Mouse (Mus musculus): Measurements from ENCODE around the gene Taf8. TPM values are rescaled to one million over a fixed set of nuclear protein-coding genes. Genes with fewer than 3 reads are reported as not detected.

The Taf8 gene
- polyA plus RNA-seq, 1 experiment = 13.3 TPM

DNA sequence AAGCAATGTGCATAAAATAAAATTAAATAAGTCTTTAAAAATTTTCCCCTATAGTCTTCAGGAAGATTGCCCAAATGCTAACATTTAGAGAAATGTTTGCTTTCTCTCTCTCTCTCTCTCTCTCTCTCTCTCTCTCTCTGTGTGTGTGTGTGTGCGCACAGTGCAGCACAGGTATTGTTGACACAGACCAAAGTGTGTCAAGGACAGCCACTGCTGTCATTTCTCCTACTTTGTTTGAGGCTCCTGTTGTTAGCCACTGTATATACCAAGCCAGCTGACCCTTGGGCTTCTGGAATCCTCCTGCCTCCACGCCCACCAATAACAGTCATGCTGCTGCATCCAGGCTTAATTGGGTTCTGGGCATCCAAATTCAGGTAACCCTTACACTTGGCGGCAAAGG is 36.0 kb upstream of the Taf8 start:
- H3K36me3 ChIP-seq (ENCODE audit: control insufficient read depth, insufficient read depth, low read length) = no peaks in the 10 kb centered on the region
- H3K4me1 ChIP-seq (ENCODE audit: control insufficient read depth, insufficient read depth, insufficient read length, low read length) = peaks cover 2% of the 10 kb centered on the region
- H3K27me3 ChIP-seq (ENCODE audit: control insufficient read depth, insufficient read depth, low read length) = no peaks in the 10 kb centered on the region
- H3K4me3 ChIP-seq (ENCODE audit: low read depth, low read length) = no peak overlapping the region
- WGBS = 91% methylated on average over 3 of the region's 3 CpGs
- TF ChIP-seq POLR2A (IDR thresholded peaks at IDR 0.05; ENCODE audit: low read depth, low read length) = no peak
- TF ChIP-seq CTCF (IDR thresholded peaks at IDR 0.05; ENCODE audit: extremely low read depth, insufficient read length, insufficient replicate concordance, low read depth, low read length) = no peak
- no peak overlapping the region for H3K27ac ChIP-seq (ENCODE audit: insufficient read depth, low read depth, low read length)

DNA sequence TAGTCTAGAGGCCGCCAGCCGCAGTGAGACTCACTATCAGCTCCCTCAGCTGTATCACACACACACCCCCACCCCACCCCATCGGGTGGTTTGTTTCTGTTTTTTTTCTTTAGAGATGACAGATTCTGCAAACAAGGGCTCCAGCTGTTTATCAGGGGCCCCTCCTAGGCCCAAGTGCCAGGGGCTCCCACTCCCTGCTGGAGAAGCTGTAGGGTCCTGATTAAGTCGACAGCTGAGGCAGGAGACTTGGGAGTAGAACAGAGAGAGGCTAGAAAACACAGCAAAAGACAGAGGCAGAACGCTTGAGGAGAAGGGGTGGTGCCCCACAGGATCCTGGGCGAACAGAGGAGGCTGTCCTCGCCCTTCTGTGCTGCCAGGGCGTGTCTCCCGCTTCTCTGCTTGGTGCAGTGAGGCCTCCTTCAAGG is 33.7 kb upstream of the Taf8 start:
- Histone ChIP-seq H3K27ac (ENCODE audit: insufficient read depth, low read depth, low read length) (no peak overlapping the region), H3K4me3 (ENCODE audit: low read depth, low read length) (no peak overlapping the region), H3K4me1 (ENCODE audit: control insufficient read depth, insufficient read depth, insufficient read length, low read length) (no peaks in the 10 kb centered on the region)

DNA sequence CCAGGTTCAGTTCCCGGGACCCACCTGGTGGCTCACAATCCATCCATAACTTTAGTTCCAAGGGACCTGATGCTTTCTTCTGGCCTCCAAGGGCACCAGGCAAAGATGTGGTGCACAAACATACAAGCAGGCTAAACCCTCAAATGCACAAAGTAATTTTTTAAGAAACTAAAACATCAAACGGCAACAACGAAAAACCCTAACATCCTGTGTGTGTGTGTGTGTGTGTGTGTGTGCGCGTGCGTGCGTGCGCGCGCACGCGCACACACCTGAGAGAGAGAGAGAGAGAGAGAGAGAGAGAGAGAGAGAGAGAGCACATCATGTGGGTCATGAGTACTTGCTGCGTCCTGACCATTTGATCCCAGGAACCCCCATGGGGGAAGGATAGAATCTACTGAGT is 31.6 kb upstream of the Taf8 start:
- H3K27ac ChIP-seq (ENCODE audit: insufficient read depth, low read depth, low read length) = no peak overlapping the region
- no peak for TF ChIP-seq POLR2A (IDR thresholded peaks at IDR 0.05; ENCODE audit: low read depth, low read length)
- TF ChIP-seq CTCF (IDR thresholded peaks at IDR 0.05; ENCODE audit: extremely low read depth, insufficient read length, insufficient replicate concordance, low read depth, low read length) = no peak
- no peaks in the 10 kb centered on the region for H3K27me3 ChIP-seq (ENCODE audit: control insufficient read depth, insufficient read depth, low read length)
- no peak overlapping the region for H3K4me3 ChIP-seq (ENCODE audit: low read depth, low read length)
- WGBS = 91% methylated on average over 13 of the region's 13 CpGs
- no peaks in the 10 kb centered on the region for H3K36me3 ChIP-seq (ENCODE audit: control insufficient read depth, insufficient read depth, low read length)
- no peaks in the 10 kb centered on the region for H3K4me1 ChIP-seq (ENCODE audit: control insufficient read depth, insufficient read depth, insufficient read length, low read length)

More for the DNA sequence above, 33.7 kb upstream of the Taf8 start:
- H3K36me3 ChIP-seq (ENCODE audit: control insufficient read depth, insufficient read depth, low read length) = no peaks in the 10 kb centered on the region
- 51% methylated on average over 9 of the region's 9 CpGs for whole genome bisulfite sequencing
- no peaks in the 10 kb centered on the region for H3K27me3 ChIP-seq (ENCODE audit: control insufficient read depth, insufficient read depth, low read length)
- TF ChIP-seq CTCF (IDR thresholded peaks at IDR 0.05; ENCODE audit: extremely low read depth, insufficient read length, insufficient replicate concordance, low read depth, low read length) (no peak), POLR2A (IDR thresholded peaks at IDR 0.05; ENCODE audit: low read depth, low read length) (no peak)

DNA sequence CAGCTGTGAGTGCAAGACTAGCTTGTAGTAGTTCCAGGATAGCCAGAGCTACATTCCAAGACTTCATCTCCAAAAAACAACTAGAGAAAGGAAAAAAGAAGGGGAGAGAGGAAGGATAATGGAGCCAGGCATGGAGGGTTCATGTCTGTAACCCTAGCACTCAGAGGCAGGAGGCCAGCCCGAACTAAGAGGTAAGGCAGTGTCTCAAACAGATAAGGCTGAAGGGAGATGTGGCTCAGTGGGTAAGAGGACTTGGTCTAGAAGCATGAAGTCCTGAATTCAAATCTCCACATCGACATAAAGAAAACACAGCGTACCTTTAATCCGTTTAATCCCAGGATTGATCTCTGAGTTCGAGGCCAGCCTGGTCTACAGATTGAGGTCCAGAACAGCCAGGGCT is 30.3 kb upstream of the Taf8 start:
- Histone ChIP-seq H3K36me3 (ENCODE audit: control insufficient read depth, insufficient read depth, low read length) (no peaks in the 10 kb centered on the region), H3K4me1 (ENCODE audit: control insufficient read depth, insufficient read depth, insufficient read length, low read length) (0 out of 2 replicates have a peak, but pooled peaks cover 3% of the 10 kb centered on the region), H3K27me3 (ENCODE audit: control insufficient read depth, insufficient read depth, low read length) (no peaks in the 10 kb centered on the region), H3K4me3 (ENCODE audit: low read depth, low read length) (no peak overlapping the region), H3K27ac (ENCODE audit: insufficient read depth, low read depth, low read length) (no peak overlapping the region)
- 94% methylated on average over 5 of the region's 5 CpGs for WGBS
- TF ChIP-seq POLR2A (IDR thresholded peaks at IDR 0.05; ENCODE audit: low read depth, low read length) (no peak), CTCF (IDR thresholded peaks at IDR 0.05; ENCODE audit: extremely low read depth, insufficient read length, insufficient replicate concordance, low read depth, low read length) (no peak)

DNA sequence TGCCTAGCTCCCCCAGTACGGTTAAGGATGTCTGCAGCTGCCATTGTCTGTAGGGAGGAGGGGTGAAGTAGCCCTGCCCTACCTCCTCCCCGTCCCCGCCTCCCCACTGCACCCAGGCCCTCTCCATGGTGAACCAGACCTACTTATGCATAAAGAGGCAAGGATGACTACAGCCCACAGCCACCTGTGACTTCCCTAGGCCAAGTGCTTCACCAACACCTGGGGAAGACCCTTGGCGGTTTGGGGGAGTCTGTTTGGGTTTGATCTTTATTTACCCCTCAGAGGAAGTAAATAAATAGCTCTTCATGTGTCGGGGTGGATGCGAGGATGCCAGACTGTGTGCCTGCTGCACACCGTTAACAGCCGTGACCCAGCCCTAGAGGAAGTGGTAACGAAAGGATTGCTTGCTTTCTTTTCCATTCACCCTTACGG is 29.3 kb upstream of the Taf8 start:
- TF ChIP-seq CTCF (IDR thresholded peaks at IDR 0.05; ENCODE audit: extremely low read depth, insufficient read length, insufficient replicate concordance, low read depth, low read length) = no peak
- TF ChIP-seq POLR2A (IDR thresholded peaks at IDR 0.05; ENCODE audit: low read depth, low read length) = no peak
- no peak overlapping the region for H3K27ac ChIP-seq (ENCODE audit: insufficient read depth, low read depth, low read length)

DNA sequence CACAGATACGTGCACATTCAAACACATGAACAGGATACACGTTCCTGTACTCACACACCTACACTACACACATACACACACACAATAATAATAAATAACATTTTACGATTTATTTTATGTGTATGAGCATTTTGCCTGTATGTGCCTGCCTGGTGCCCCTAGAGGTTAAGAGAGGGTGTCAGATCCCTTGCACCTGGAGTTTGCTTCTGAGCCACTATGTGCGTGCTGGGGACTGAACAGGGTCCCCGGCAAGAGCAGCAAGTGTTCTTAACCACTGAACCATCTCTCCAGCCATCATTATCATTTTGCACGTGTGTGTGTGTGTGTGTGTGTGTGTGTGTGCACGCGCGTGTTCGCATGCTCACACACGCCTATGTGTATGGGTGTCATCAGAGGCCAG is 27.5 kb upstream of the Taf8 start:
- Histone ChIP-seq H3K27me3 (ENCODE audit: control insufficient read depth, insufficient read depth, low read length) (no peaks in the 10 kb centered on the region), H3K4me1 (ENCODE audit: control insufficient read depth, insufficient read depth, insufficient read length, low read length) (peaks cover 8% of the 10 kb centered on the region; the same call in 1 of the 2 replicates), H3K27ac (ENCODE audit: insufficient read depth, low read depth, low read length) (no peak overlapping the region), H3K36me3 (ENCODE audit: control insufficient read depth, insufficient read depth, low read length) (no peaks in the 10 kb centered on the region), H3K4me3 (ENCODE audit: low read depth, low read length) (no peak overlapping the region)
- TF ChIP-seq POLR2A (IDR thresholded peaks at IDR 0.05; ENCODE audit: low read depth, low read length) (no peak), CTCF (IDR thresholded peaks at IDR 0.05; ENCODE audit: extremely low read depth, insufficient read length, insufficient replicate concordance, low read depth, low read length) (no peak)
- WGBS = 92% methylated on average over 11 of the region's 11 CpGs

More for the DNA sequence above, 29.3 kb upstream of the Taf8 start:
- no peaks in the 10 kb centered on the region for H3K36me3 ChIP-seq (ENCODE audit: control insufficient read depth, insufficient read depth, low read length)
- no peaks in the 10 kb centered on the region for H3K27me3 ChIP-seq (ENCODE audit: control insufficient read depth, insufficient read depth, low read length)
- peaks cover 8% of the 10 kb centered on the region; the same call in 1 of the 2 replicates for H3K4me1 ChIP-seq (ENCODE audit: control insufficient read depth, insufficient read depth, insufficient read length, low read length)
- no peak overlapping the region for H3K4me3 ChIP-seq (ENCODE audit: low read depth, low read length)
- 72% methylated on average over 10 of the region's 10 CpGs for WGBS

DNA sequence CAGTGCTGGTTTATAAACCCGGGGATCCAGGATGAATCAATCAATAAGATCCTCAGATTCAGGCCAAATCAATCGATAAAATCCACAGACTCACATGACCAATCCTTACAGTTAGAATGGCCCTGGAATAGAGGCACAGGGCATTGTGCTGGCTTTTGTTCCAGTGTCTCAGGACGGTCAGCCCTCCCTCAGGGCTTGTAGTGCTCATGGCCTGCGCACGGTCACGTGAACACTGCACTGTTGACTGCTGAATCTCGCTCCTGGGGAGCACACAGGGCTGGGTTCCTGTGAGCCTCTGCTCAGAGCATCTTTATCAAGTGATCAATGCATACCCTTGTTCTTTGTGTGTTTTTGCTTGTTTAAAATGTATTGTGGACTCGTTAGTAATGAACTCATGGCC is 26.8 kb upstream of the Taf8 start:
- Histone ChIP-seq H3K27ac (ENCODE audit: insufficient read depth, low read depth, low read length) (no peak overlapping the region), H3K4me3 (ENCODE audit: low read depth, low read length) (no peak overlapping the region), H3K4me1 (ENCODE audit: control insufficient read depth, insufficient read depth, insufficient read length, low read length) (peaks cover 8% of the 10 kb centered on the region; the same call in 1 of the 2 replicates), H3K36me3 (ENCODE audit: control insufficient read depth, insufficient read depth, low read length) (no peaks in the 10 kb centered on the region), H3K27me3 (ENCODE audit: control insufficient read depth, insufficient read depth, low read length) (no peaks in the 10 kb centered on the region)
- 86% methylated on average over 8 of the region's 8 CpGs for WGBS
- TF ChIP-seq CTCF (IDR thresholded peaks at IDR 0.05; ENCODE audit: extremely low read depth, insufficient read length, insufficient replicate concordance, low read depth, low read length) (no peak), POLR2A (IDR thresholded peaks at IDR 0.05; ENCODE audit: low read depth, low read length) (no peak)

All from small intestine, adult 2 months (tissue).